Mouse (Mus musculus) activated CD4-positive, CD25-positive, alpha-beta regulatory T cell, adult 4 months (primary cell): ENCODE results near the gene Zswim1. TPM values are rescaled to one million over a fixed set of nuclear protein-coding genes. Genes with fewer than 3 reads are reported as not detected.

ENCODE experiments used
- ATAC-seq: one replicate; pipeline ENCODE4 v1.8.0; 2017
- polyA plus RNA-seq, 2 experiments: library from polyadenylated mRNA; unstranded; fragments of 100-300 nt; shearing (Covaris generic); gene quantifications; one replicate each; pipeline ENCODE4 v1.2.1; 2017

Gene Zswim1
- 10 to 100 TPM; 18.0 to 19.4 TPM for polyA plus RNA-seq

- peak; percentile 100 for ATAC-seq
These were observed at the start of gene Zswim1 for GRCm38 (mm10) chr2:164822636-164823165. Gene Zswim1 (plus strand): TSS chr2:164822686.

- ATAC-seq = no peak
These were observed 49.1 kb upstream of the Zswim1 start for GRCm38 (mm10) chr2:164773229-164773988.

DNA sequence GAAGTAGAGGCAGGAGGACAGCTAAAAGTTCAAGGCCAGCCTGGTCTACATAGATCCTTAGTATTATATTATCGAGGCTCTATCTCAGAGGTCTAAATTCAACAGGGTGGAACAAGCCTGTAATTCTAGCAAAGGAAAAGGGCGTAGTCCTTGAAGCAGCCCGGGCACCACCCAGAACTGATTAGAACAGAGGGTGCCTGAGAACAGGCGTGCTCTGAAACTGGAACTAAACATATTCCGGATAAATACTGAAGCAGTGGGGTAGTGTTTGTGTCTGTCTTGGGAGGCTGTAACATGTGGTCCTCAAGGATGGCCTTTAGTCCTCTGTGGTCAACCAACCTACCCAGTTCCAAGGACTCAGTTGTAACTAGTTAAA lies 48.5 kb upstream of the Zswim1 start:
- ATAC-seq = no peak

- no peak for ATAC-seq
These were observed 46.4 kb upstream of the Zswim1 start for GRCm38 (mm10) chr2:164776130-164776529.

- ATAC-seq = no peak
These were observed 45.7 kb upstream of the Zswim1 start for GRCm38 (mm10) chr2:164776801-164777200.

DNA sequence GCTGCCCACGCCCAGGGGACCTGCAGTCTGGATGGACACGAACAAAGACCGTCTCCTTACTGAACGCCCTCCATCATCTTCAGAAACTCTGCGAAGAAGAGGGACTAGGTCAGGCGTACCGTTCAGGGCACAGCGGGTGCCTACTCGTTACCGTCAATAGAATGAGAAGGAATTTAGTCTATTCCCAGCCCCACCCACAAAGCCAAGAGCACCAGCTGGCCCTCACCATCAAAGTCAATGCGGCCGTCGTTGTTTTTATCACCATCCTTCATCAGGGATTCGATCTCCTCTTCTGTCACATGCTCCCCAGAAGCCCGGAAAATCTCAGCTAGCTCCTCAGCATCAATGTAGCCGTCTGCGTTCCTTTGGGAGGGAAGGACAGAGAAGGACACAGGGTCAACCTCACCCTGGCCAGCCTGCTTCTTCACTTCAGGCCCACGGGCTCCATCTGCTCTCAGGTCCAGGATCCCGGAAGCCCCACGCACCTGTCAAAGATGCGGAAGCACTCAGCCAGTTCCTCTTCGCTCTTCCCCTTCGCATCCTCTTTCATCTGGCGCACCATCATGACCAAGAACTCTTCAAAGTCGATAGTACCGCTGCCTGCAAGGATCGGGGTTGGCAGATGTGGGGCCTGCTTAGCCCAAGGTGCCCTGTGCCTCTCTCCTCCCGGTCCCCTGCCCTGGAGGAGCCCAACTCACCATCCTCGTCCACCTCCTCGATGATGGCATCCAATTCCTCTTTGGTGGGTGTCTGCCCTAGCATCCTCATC lies 45.1 kb upstream of the Zswim1 start:
- ATAC-seq = no peak

DNA sequence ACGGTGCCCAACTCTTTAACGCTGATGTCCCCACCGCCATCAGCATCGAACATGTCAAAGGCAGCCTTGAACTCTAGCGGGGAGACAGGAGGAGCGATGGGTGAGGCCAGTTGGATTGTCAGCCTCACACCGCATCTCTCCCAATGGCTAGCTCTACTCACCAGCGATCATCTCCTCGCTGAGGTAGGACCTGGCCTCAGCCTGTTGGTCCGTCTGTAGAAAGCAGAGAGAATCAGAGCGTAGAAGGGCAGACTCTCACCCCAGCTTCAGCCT lies 44.5 kb upstream of the Zswim1 start:
- no peak for ATAC-seq

GRCm38 (mm10) chr2:164778809-164779208 lies 43.7 kb upstream of the Zswim1 start:
- no peak for ATAC-seq

DNA sequence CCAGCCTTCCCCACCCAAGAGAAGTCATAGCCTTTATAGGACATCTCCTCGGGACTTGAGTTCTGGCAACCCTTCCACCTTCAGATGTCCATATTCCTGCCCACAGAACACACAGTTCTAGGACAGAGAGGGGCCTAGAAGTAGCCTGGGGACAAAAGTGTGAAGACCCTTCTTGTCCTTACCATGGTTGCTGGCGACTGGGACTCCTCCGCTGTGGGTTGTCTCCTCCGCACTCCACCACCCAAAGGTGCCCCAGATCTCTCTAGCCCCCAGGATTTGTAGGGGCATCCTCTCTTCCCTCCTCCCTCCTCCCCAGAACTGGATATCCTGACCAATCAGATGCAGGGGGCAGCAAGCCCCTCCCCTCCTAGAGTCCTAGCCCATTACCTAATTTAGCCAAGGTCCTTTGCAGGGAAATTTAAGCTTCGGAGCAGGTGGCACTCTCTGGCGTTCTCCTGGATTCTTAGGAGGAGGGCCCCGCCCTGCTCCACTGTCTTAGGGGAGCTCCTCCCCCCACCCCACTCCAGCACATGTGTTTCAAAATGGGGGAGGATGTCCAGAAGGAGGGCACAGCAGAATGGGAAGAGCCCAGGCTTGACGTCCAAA lies 42.9 kb upstream of the Zswim1 start, which contains the start of gene Tnnc2:
Tnnc2 (minus strand) TSS at position 487 of the 606 bp plus-strand sequence.
- no peak for ATAC-seq

GRCm38 (mm10) chr2:164781876-164782275 lies 40.6 kb upstream of the Zswim1 start:
- ATAC-seq = no peak

GRCm38 (mm10) chr2:164783926-164784581 lies 38.4 kb upstream of the Zswim1 start:
- no peak for ATAC-seq

GRCm38 (mm10) chr2:164784869-164785420 lies 37.5 kb upstream of the Zswim1 start:
- ATAC-seq = no peak

- ATAC-seq = peak; percentile 73
These were observed 36.8 kb upstream of the Zswim1 start, which contains the start of gene Snx21 for GRCm38 (mm10) chr2:164785481-164786387. Gene Snx21 (plus strand): TSS chr2:164785823.

- ATAC-seq = no peak
These were observed 36.0 kb upstream of the Zswim1 start for GRCm38 (mm10) chr2:164786388-164786885.

GRCm38 (mm10) chr2:164787032-164787431 lies 35.5 kb upstream of the Zswim1 start:
- ATAC-seq = no peak

GRCm38 (mm10) chr2:164787779-164788178 lies 34.7 kb upstream of the Zswim1 start:
- ATAC-seq = no peak

DNA sequence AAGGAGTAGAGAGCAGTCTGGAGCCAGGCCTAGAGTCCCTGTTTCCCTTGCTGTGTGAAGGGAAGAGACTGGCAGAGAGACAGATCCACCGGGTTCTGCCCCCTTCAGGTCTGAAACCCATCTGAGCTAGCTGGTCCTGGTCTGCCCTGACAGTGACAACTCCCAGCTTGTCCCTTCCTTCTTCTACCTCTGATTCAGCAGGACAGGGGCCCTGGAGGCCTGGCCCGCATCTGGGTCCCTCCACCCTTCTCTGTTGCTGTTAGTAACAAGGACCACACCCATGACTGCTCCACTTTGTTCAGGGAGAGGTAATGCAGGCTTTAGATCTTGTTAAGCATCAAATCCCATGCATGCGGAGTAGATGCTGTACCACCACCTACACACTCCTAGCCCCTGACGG lies 34.1 kb upstream of the Zswim1 start:
- ATAC-seq = no peak

DNA sequence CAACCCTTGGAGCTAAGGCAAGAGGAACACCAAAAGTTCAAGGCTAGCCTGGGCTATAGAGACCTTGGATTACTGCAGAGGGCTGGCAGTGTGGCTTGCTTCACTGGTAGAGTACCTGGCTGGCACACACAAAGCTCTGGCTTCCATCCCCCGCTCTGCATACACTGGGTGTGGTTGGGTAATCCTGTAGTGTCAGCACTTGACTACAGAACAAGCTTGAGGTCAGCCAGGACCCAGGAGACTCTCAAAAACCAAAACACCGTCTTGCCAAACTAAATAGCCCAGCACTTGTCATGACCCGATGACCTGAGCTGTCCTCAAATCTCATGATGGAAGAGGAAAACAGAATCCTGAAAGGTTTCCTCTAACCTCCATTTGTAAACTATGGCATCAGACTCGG lies 32.0 kb upstream of the Zswim1 start:
- ATAC-seq = no peak

- ATAC-seq = no peak
These were observed 30.6 kb upstream of the Zswim1 start for GRCm38 (mm10) chr2:164791841-164792261.

GRCm38 (mm10) chr2:164792400-164793190 lies 29.9 kb upstream of the Zswim1 start:
- ATAC-seq = no peak
